Mouse (Mus musculus) heart, postnatal 4 days (tissue): ENCODE measurements around the gene Kdm8. TPM values are rescaled to one million over a fixed set of nuclear protein-coding genes. Genes with fewer than 3 reads are reported as not detected.
"Not testable (repeated sequence)": the region's sequence is repeated elsewhere in the genome, so short reads cannot be mapped to it uniquely, and the experiment has no call there.

Experiments used
- DNase-seq: peaks from one replicate; pipeline ENCODE4 v3.0.0; 2021
- total RNA-seq, 2 experiments: library from RNA; stranded (reverse); gene quantifications; 2 replicates each; pipeline ENCODE4 v1.2.3; 2021

Kdm8 gene
- total RNA-seq = 1 to 10 TPM; 4.4 to 5.3 TPM

GRCm38 (mm10) chr7:125444464-125445401 lies at the start of gene Kdm8:
Kdm8 (plus strand) TSS chr7:125444676.
- peak; percentile 94 for DNase-seq

DNA sequence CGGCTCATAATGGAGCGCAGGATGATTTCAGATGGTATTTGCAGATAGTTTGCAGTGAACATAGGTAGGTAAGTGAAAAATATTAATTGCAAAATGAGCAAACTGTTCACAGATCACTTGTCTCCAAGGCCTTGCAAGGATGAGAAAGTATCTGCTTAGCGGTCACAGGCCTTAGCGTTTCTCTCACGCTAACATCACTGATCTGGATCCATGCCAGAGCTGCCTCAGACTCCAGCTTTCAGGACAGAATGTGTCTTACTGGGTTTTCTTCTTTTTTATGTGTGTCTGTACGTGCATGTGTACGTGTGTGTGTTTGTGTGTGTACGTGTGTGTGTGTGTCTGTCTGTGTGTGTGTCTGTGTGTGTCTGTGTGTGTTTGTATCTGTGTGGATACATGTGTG lies 46.4 kb upstream of the Kdm8 start:
- DNase-seq = peak; percentile 39

GRCm38 (mm10) chr7:125398687-125399086 lies 45.8 kb upstream of the Kdm8 start:
- DNase-seq = peak; percentile 27

DNA sequence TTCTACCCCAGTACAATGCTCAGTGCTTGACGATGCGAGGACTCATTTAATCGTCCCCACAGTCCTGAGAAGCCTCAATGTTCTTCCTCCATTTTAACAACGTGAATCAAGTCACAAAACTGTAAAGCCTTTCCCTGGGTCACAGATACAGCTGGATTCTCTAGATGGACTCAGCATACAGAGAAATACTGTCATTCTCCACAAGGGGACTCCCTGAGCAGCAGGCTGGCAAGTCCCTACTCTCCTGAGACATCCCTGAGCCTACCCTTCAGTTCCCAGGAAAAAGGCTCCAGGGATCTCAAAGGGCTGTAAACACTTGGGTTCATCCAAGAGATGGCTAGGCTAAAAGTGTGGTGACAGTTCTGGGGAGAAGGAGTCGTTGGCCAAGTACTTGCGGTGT lies 37.3 kb upstream of the Kdm8 start:
- no peak for DNase-seq

- no peak for DNase-seq
Observed at GRCm38 (mm10) chr7:125415087-125415486, 29.4 kb upstream of the Kdm8 start.

GRCm38 (mm10) chr7:125415776-125416175 lies 28.7 kb upstream of the Kdm8 start:
- no peak for DNase-seq

DNA sequence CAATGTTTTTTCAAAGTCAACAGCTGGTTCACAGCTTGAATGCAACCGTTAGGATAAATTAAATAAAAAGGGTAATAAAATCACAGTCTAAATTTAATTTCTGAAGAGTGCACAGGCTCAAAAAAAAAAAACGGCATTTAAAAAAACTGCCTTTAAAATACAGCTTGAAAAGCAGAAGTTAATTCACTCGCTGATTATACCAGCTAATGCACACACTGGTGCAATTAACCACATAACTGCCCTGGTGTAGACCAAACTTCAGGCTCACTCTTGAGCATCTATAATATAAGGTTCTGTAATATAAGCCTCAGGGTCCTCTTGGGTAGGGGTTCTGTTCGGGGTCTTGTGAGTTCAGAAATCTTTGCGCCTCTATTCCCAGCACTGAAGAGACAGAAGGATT lies 27.7 kb upstream of the Kdm8 start:
- no peak for DNase-seq

DNA sequence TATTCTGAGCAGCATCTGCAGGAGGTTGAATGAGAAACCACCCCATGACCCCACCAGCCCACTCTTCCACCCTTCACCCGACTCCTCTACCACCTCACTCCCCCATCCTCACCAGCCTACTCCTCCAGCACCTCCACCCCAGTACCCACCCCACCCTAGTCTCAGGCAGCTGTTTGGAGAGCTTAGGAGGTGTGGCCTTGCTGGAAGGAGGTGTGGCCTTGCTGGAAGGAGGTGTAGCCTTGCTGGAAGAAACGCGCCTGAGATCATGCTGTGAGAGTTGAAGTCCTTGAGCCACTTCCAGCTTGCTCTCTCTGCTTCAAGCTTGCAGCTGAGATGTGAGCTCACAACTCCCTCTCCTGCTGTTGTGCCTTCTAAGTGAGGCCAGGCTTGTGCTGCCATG lies 26.1 kb upstream of the Kdm8 start:
- no peak for DNase-seq

GRCm38 (mm10) chr7:125420190-125420589 lies 24.3 kb upstream of the Kdm8 start:
- peak; percentile 59 for DNase-seq

- DNase-seq = no peak
Observed at GRCm38 (mm10) chr7:125421911-125422310, 22.6 kb upstream of the Kdm8 start.

DNA sequence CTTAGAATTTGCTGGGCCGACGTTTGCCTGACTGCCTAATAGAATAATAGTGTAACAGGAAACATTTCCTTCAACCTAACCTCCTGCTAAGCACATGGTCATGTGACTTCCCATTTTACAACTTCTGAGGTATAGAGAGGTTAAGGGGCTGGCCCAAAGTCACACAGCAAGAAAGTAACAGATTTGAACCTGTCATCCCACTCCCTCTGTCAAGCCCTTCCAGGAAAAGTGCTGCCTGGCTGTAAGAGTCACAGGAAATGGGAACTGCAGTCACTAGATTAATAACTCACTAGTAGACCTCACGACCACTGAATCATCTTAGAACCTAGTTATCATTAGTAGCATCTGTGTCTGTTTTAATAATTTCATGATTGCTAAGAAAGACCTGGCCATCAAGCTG lies 21.4 kb upstream of the Kdm8 start:
- DNase-seq = no peak

DNA sequence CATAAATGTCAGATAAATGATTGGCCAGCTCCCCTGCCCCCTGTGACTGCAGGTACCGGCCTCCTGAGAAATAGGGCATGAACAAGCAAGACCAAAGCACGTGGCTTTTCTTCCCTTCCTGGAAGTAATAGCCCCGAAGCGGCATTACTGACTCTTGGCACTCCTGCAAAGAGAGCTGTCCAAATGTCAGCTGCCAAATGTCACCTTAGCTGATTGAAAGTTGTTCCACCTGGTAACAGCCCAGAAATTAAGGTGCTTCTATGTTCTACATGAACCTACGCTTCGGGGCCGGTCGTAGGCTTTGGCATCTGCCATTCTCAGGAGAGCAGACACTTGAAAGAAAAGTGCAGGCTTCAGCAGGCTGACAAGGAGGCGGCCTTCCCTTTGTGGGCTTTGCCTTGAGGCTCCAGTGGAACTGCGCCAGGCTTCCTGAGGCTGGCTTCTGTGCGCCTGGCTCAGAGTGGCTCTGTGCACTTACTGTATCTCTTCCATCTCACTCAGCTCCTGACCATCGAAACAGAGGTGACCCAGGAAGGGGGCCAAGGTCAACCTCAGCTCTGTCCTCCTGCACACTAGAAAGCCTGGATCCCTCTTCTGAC lies 16.9 kb upstream of the Kdm8 start:
- DNase-seq = peak; percentile 18

DNA sequence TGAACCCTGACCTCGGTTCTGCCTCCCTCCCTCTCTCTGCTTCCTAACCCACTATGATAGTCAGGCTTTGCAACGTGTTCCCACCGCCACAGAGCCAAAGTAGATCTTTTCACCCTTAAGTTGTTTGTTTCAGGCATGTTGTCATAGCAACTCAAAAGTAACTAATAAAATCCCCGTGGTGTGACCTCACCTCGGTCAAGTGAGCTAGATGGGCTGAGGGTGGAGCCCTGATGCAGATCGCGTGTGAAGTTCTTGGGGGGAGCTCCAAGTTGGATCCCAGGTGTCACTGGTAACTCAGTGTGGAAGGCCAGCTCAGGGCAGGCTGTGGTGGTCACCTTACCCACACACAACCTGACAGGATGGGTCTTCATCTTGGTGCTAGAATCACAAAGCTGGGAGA lies 16.1 kb upstream of the Kdm8 start:
- DNase-seq = no peak

- not testable (repeated sequence) for DNase-seq
Observed at GRCm38 (mm10) chr7:125428816-125429500, 15.5 kb upstream of the Kdm8 start.

- no peak for DNase-seq
Observed at GRCm38 (mm10) chr7:125430170-125430842, 14.2 kb upstream of the Kdm8 start.

DNA sequence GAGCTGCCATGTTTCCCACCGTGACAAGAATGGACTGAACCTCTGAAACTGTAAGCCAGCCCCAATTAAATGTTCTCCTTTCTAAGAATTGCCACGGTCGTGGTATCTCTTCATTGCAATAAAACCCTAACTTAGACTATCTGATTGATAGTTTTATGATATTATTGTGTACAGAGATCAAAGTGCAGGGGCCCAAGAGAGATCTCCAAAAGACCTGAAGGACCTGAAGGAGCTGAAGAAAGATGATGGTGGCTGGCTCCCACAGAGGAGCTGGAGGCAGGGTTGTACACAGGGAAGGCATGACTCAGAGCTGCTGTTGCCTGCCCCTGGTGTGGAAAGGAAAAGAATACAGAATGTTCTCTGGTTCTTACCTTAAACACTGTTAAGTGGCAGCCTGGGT lies 10.6 kb upstream of the Kdm8 start:
- DNase-seq = no peak

GRCm38 (mm10) chr7:125434666-125435290 lies 9.7 kb upstream of the Kdm8 start:
- DNase-seq = no peak

- no peak for DNase-seq
Observed at GRCm38 (mm10) chr7:125442323-125442722, 2.2 kb upstream of the Kdm8 start.

DNA sequence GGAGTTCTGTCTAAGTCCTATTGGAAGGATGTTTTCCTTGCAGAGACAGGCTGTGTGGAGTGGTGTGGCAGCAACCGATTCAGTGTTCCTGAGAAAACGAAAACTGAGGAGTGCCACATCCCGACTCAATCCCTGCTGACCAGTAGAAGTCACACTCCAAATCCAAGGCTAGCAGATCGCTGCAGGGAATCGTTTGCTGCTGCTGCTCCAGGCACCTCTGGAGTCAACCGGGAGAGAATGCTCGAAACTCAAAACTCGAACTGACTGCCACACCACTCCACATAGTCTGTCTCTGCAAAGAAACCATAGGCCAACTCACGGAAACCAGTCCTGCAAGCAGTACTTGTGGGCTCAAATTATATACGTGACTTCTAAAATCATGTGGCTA lies 406 bp upstream of the Kdm8 start:
- DNase-seq = no peak

- no peak for DNase-seq
Observed at GRCm38 (mm10) chr7:125450678-125451077, 6.2 kb downstream of the Kdm8 start.

GRCm38 (mm10) chr7:125451078-125451477 lies 6.6 kb downstream of the Kdm8 start:
- no peak for DNase-seq

DNA sequence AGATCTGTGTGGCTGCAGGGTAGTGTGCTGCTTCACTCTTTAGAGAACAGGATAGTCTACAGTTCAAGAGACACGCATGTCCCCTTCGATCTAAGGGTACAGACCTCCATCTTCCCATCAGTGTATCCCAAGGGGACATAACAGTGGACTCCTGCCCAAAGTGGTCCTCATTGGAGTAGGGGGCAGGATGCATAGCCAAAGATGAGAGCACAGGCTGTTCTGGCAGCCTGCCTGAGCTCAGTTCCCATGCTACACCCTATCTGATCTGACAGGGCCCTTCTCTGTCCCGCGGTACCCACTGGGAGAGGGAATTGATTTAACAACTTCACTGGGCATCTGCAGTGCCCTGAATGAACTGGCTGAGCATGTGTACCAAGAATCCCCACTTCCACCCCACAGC lies 9.2 kb downstream of the Kdm8 start:
- DNase-seq = no peak
